Mouse (Mus musculus): ENCODE results near the gene Nelfa. TPM values are rescaled to one million over a fixed set of nuclear protein-coding genes. Genes with fewer than 3 reads are reported as not detected.

Gene Nelfa
- polyA plus RNA-seq, 1 experiment from 2014 or later, result 38.0 TPM

DNA sequence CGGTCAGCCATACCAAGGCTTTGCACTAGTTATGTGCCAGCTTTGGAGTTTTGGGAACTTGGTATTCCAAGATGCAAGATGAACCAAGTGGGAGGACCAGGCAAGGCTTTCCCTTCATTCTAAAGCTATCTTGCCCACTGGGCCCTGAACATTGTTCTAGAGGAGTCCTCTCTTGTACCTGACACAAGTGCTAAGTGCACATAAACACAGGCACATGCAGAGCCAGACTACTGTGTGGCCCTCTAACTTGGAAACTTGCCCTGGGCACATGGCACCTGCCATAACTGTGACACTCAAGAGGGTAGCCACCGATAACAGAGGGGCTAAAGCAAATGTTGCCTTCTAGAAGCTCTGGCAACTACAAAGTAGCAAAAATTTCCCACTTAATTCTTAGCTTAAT is 33.5 kb downstream of the Nelfa start:
- DNase-seq (ENCODE audit: low spot score) (no peak), ATAC-seq (no peak)
- Histone ChIP-seq H3K27me3 (replicated peaks; ENCODE audit: control insufficient read depth, insufficient read depth, low read length) (no peaks in the 10 kb centered on the region), H3K4me1 (ENCODE audit: control insufficient read depth, insufficient read depth, low read length) (no peaks in the 10 kb centered on the region), H3K36me3 (ENCODE audit: control insufficient read depth, insufficient read depth, low read length) (peaks cover 59% of the 10 kb centered on the region), H3K9ac (ENCODE audit: low read length) (no peak overlapping the region), H3K9me3 (replicated peaks; ENCODE audit: control insufficient read depth, low read length) (no peaks in the 10 kb centered on the region), H3K4me2 (ENCODE audit: low read length) (no peak overlapping the region), H3K27ac (ENCODE audit: low read depth, low read length) (no peak overlapping the region), H3K4me3 (ENCODE audit: low read depth, low read length) (no peak overlapping the region)
- 88% methylated on average over 2 of the region's 2 CpGs for WGBS

DNA sequence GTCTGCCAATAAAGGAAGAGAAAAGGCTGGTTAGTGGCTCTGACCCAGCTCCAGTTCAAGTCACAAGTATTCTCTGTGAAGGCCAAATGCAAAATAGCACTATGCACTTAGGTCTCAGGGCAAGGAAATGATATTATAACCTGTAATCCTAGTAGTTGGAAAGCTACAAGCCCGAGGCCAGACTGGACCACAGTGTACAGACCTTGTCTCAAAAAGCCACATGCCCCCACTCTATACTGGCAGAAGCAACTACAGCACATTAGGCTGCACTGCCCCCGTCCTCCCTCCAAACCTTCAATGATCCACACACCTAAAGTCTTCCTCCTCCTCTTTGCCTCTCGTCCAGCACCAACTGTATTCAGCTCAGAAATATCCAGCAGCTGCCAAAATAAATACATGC is 34.9 kb downstream of the Nelfa start:
- no peak for ATAC-seq
- Histone ChIP-seq H3K9ac (ENCODE audit: low read length) (no peak overlapping the region), H3K4me1 (ENCODE audit: control insufficient read depth, insufficient read depth, low read length) (no peaks in the 10 kb centered on the region), H3K9me3 (replicated peaks; ENCODE audit: control insufficient read depth, low read length) (no peaks in the 10 kb centered on the region), H3K4me2 (ENCODE audit: low read length) (no peak overlapping the region), H3K27ac (ENCODE audit: low read depth, low read length) (no peak overlapping the region), H3K4me3 (ENCODE audit: low read depth, low read length) (no peak overlapping the region), H3K36me3 (ENCODE audit: control insufficient read depth, insufficient read depth, low read length) (peaks cover 73% of the 10 kb centered on the region), H3K27me3 (replicated peaks; ENCODE audit: control insufficient read depth, insufficient read depth, low read length) (no peaks in the 10 kb centered on the region)
- no peak for DNase-seq (ENCODE audit: low spot score)
- WGBS, result 88% methylated on average over 3 of the region's 3 CpGs

DNA sequence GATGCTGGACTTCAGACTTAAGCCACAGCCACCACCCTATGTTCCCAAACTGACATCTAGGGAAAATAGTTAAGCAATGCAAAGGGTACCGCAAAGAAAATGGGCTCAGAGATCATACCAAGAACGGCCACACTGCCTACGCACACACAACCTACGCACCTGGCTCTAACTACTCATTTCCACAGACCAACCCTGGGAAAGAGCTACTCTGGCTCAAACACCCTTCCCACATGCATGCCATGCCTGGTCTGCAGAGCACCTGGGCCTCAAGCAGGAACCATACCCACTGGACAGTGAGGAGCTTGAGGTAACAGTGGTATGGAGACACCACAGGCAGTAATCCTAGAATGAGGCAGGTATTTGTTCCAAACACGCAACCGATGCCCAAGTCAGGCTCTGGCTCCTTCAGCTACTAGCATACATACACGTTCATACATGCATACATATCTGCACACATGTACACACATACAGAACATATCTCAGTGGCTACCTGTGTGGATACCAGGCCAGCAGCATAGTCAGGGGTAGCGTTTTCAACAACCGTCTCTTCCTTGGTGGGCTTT is 35.4 kb downstream of the Nelfa start:
- ATAC-seq (no peak), DNase-seq (ENCODE audit: low spot score) (no peak)
- 96% methylated on average over 9 of the region's 9 CpGs for WGBS
- Histone ChIP-seq H3K9ac (ENCODE audit: low read length) (no peak overlapping the region), H3K4me3 (ENCODE audit: low read depth, low read length) (no peak overlapping the region), H3K36me3 (ENCODE audit: control insufficient read depth, insufficient read depth, low read length) (peaks cover 78% of the 10 kb centered on the region), H3K4me2 (ENCODE audit: low read length) (no peak overlapping the region), H3K27ac (ENCODE audit: low read depth, low read length) (no peak overlapping the region), H3K4me1 (ENCODE audit: control insufficient read depth, insufficient read depth, low read length) (no peaks in the 10 kb centered on the region), H3K9me3 (replicated peaks; ENCODE audit: control insufficient read depth, low read length) (no peaks in the 10 kb centered on the region), H3K27me3 (replicated peaks; ENCODE audit: control insufficient read depth, insufficient read depth, low read length) (no peaks in the 10 kb centered on the region)

DNA sequence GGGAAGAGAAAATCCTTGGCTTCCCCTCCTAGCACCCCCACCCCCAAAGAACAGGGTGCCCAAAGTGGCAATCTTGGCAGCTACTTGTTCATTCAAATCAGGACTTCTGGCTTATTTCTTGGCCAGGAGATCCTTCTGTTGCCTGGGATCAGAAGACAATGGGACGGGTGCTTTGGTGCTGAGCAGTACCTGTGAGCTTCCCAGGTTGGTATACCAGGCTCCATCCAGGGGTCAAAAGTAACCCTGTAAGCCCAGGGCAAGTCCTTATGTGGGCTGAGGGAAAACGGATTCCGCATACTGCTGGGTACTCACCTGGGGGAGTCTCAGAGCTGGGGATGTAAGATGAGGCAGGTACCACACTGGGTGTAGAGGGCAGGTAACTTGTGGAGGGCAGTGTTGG is 36.1 kb downstream of the Nelfa start:
- peaks cover 85% of the 10 kb centered on the region for H3K36me3 ChIP-seq (ENCODE audit: control insufficient read depth, insufficient read depth, low read length)
- H3K9me3 ChIP-seq (replicated peaks; ENCODE audit: control insufficient read depth, low read length), result no peaks in the 10 kb centered on the region
- H3K4me1 ChIP-seq (ENCODE audit: control insufficient read depth, insufficient read depth, low read length), result no peaks in the 10 kb centered on the region
- no peak for ATAC-seq
- H3K4me2 ChIP-seq (ENCODE audit: low read length), result no peak overlapping the region
- no peak for DNase-seq (ENCODE audit: low spot score)
- H3K9ac ChIP-seq (ENCODE audit: low read length), result no peak overlapping the region
- WGBS, result 93% methylated on average over 3 of the region's 3 CpGs
- no peak overlapping the region for H3K4me3 ChIP-seq (ENCODE audit: low read depth, low read length)
- H3K27me3 ChIP-seq (replicated peaks; ENCODE audit: control insufficient read depth, insufficient read depth, low read length), result no peaks in the 10 kb centered on the region
- no peak overlapping the region for H3K27ac ChIP-seq (ENCODE audit: low read depth, low read length)

DNA sequence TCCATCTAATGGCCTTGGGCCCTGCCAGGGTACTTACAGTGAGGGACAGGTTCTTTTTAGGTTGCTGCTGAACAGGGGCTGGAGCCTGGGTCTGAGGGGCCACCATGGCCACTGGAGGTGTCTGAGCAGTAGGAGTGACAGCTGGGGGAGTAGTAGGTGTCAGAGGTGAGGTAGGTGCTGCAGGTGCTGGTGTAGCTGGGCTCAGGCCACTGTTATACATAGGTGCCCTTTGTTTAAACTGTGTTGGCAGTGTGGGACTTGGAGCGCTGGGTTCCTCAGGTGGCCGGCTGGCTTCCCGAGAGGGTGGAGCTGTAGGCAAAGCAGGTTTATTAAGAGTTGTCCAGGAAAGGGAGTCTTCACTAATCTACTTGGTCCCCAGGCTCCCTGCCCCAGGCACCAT is 37.0 kb downstream of the Nelfa start:
- Histone ChIP-seq H3K4me1 (ENCODE audit: control insufficient read depth, insufficient read depth, low read length) (no peaks in the 10 kb centered on the region), H3K27ac (ENCODE audit: low read depth, low read length) (no peak overlapping the region), H3K4me2 (ENCODE audit: low read length) (no peak overlapping the region), H3K36me3 (ENCODE audit: control insufficient read depth, insufficient read depth, low read length) (peaks cover 93% of the 10 kb centered on the region), H3K9ac (ENCODE audit: low read length) (no peak overlapping the region), H3K9me3 (replicated peaks; ENCODE audit: control insufficient read depth, low read length) (no peaks in the 10 kb centered on the region), H3K27me3 (replicated peaks; ENCODE audit: control insufficient read depth, insufficient read depth, low read length) (no peaks in the 10 kb centered on the region), H3K4me3 (ENCODE audit: low read depth, low read length) (no peak overlapping the region)
- ATAC-seq (no peak), DNase-seq (ENCODE audit: low spot score) (no peak)
- WGBS, result 87% methylated on average over 3 of the region's 3 CpGs

DNA sequence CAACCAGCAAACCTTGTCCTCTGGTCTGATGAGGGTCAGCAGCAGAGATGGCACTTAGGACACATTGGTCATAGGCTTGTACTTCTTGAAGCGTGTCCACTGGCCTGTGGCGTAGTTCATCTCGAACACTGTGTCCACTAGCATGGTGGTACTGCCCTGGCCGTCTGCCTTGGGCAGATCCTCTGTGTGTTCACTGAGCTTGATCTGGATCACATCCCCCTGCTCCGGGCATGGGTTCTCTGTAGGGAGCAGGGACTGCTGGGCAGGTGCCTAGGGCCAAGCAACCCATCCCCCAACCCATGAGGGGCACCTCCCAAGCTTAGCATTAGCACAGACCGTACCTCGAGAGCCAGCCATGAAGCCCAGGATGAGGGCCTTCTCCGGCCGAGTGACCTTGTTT is 37.5 kb downstream of the Nelfa start:
- DNase-seq (ENCODE audit: low spot score), result no peak
- Histone ChIP-seq H3K4me3 (ENCODE audit: low read depth, low read length) (no peak overlapping the region), H3K4me1 (ENCODE audit: control insufficient read depth, insufficient read depth, low read length) (no peaks in the 10 kb centered on the region), H3K36me3 (ENCODE audit: control insufficient read depth, insufficient read depth, low read length) (peaks cover 97% of the 10 kb centered on the region), H3K9ac (ENCODE audit: low read length) (no peak overlapping the region), H3K9me3 (replicated peaks; ENCODE audit: control insufficient read depth, low read length) (no peaks in the 10 kb centered on the region), H3K27me3 (replicated peaks; ENCODE audit: control insufficient read depth, insufficient read depth, low read length) (no peaks in the 10 kb centered on the region), H3K4me2 (ENCODE audit: low read length) (no peak overlapping the region), H3K27ac (ENCODE audit: low read depth, low read length) (no peak overlapping the region)
- WGBS, result 88% methylated on average over 9 of the region's 9 CpGs
- no peak for ATAC-seq

DNA sequence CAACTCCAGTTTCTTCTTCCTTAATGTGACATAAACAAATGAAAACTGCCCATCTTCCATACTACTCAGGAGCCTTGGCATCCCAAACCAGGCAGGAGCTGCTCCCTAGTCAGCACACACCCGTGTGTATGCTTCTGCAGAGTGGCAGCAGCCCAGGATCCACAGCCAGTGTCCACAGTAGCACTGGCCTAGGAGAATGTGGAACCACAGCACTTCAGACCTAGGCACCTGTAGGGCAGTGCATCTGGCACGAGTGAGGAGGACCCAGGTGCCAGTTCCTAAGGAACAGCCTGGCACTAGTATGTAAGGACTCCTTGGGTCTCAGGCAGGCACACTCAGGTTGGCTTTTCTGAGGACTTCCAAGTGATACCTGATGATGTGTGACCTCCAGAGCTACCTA is 39.1 kb downstream of the Nelfa start:
- peaks cover 100% of the 10 kb centered on the region for H3K36me3 ChIP-seq (ENCODE audit: control insufficient read depth, insufficient read depth, low read length)
- no peaks in the 10 kb centered on the region for H3K27me3 ChIP-seq (replicated peaks; ENCODE audit: control insufficient read depth, insufficient read depth, low read length)
- H3K4me2 ChIP-seq (ENCODE audit: low read length), result no peak overlapping the region
- ATAC-seq, result no peak
- H3K9me3 ChIP-seq (replicated peaks; ENCODE audit: control insufficient read depth, low read length), result no peaks in the 10 kb centered on the region
- no peak overlapping the region for H3K4me3 ChIP-seq (ENCODE audit: low read depth, low read length)
- H3K4me1 ChIP-seq (ENCODE audit: control insufficient read depth, insufficient read depth, low read length), result no peaks in the 10 kb centered on the region
- no peak overlapping the region for H3K9ac ChIP-seq (ENCODE audit: low read length)
- 89% methylated on average over 2 of the region's 2 CpGs for WGBS
- no peak for DNase-seq (ENCODE audit: low spot score)
- no peak overlapping the region for H3K27ac ChIP-seq (ENCODE audit: low read depth, low read length)

DNA sequence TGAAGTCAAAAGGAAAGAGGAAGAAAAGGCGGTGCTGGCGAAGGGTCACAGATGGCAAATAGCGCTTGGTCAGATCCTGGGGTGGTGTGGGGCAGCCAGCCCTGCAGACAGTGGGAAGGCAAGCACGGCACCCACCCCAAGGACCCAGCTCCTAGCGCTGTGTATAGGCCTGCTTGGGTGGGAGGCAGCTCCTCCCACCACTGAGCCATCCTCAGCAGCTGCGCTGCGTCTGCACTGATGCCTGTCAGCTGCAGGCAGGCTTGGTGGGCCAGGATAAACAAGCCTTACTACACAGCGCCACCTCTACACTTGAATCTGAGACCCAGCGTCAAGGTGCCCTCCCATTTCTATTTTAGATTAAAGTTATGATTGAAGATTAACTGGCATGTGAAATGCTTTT is 41.1 kb downstream of the Nelfa start:
- no peak for ATAC-seq
- Histone ChIP-seq H3K9me3 (replicated peaks; ENCODE audit: control insufficient read depth, low read length) (no peaks in the 10 kb centered on the region), H3K9ac (ENCODE audit: low read length) (no peak overlapping the region), H3K4me2 (ENCODE audit: low read length) (no peak overlapping the region), H3K27ac (ENCODE audit: low read depth, low read length) (no peak overlapping the region), H3K36me3 (ENCODE audit: control insufficient read depth, insufficient read depth, low read length) (peaks cover 100% of the 10 kb centered on the region), H3K4me1 (ENCODE audit: control insufficient read depth, insufficient read depth, low read length) (no peaks in the 10 kb centered on the region), H3K4me3 (ENCODE audit: low read depth, low read length) (no peak overlapping the region), H3K27me3 (replicated peaks; ENCODE audit: control insufficient read depth, insufficient read depth, low read length) (no peaks in the 10 kb centered on the region)
- 89% methylated on average over 9 of the region's 9 CpGs for WGBS
- DNase-seq (ENCODE audit: low spot score), result no peak

DNA sequence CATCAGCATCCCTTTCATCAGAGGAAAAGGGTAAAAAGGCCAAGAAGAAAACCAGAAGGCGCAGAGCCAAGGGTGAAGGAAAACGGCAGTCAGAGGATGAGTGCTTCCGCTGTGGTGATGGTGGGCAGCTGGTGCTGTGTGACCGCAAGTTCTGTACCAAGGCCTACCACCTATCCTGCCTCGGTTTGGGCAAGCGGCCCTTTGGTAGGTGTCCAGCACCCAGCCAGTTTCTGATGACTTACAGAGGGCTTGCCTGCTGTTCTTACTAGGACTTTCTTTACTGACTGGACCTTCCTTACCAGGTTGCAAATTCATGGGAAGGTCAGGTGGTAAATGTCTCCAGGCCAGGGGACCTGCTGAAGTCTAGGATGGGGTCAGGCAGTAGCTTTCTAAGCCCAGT is 42.8 kb downstream of the Nelfa start:
- no peak overlapping the region for H3K4me3 ChIP-seq (ENCODE audit: low read depth, low read length)
- no peak for ATAC-seq
- no peak overlapping the region for H3K9ac ChIP-seq (ENCODE audit: low read length)
- peaks cover 99% of the 10 kb centered on the region for H3K36me3 ChIP-seq (ENCODE audit: control insufficient read depth, insufficient read depth, low read length)
- no peaks in the 10 kb centered on the region for H3K9me3 ChIP-seq (replicated peaks; ENCODE audit: control insufficient read depth, low read length)
- no peak for DNase-seq (ENCODE audit: low spot score)
- no peak overlapping the region for H3K27ac ChIP-seq (ENCODE audit: low read depth, low read length)
- no peaks in the 10 kb centered on the region for H3K27me3 ChIP-seq (replicated peaks; ENCODE audit: control insufficient read depth, insufficient read depth, low read length)
- H3K4me2 ChIP-seq (ENCODE audit: low read length), result no peak overlapping the region
- no peaks in the 10 kb centered on the region for H3K4me1 ChIP-seq (ENCODE audit: control insufficient read depth, insufficient read depth, low read length)
- 97% methylated on average over 6 of the region's 6 CpGs for WGBS
